37 mouse cellular contexts compared by ENCODE assay signal in genomic region chr5:30524213-30524612, GRCm38 (mm10). TPM values are rescaled to one million over a fixed set of nuclear protein-coding genes. Genes with fewer than 3 reads are reported as not detected.
DNase-seq lines count a peak whose midpoint lies in the region; ATAC-seq and TF ChIP-seq lines count a peak whose summit lies in the region.
"Had no signal": no experiment of that assay in that cellular context is flagged by ENCODE, and none has a peak within 500 bp of the region (broad histone marks: within the 10 kb centered on the region; RNA-seq: fewer than 3 reads in every experiment).

No protein-coding gene starts in this region.

- no peak for ATAC-seq in intestine, embryonic 15.5 days
- ATAC-seq in intestine, postnatal 0 days, result no peak
- no peak for ATAC-seq in lung, embryonic 15.5 days (ENCODE audit: borderline replicate concordance, extremely low read depth, low FRiP score, low TSS enrichment)
- ATAC-seq: forebrain, embryonic 13.5 days; hindbrain, postnatal 0 days; intestine, embryonic 16.5 days; midbrain, embryonic 15.5 days; Patski had no signal

- no peaks in the 10 kb centered on the region for H3K27me3 ChIP-seq in intestine, embryonic 15.5 days (replicated peaks)
- no peaks in the 10 kb centered on the region for H3K27me3 ChIP-seq in intestine, postnatal 0 days (replicated peaks; ENCODE audit: control insufficient read depth, insufficient read depth, low read length)
- no peaks in the 10 kb centered on the region for H3K27me3 ChIP-seq in lung, embryonic 15.5 days
- H3K27me3 ChIP-seq in MEL (ENCODE audit: control insufficient read depth in 1 of 2, insufficient read depth in 2 of 2, low read length in 2 of 2), result peaks cover 5 to 12% of the 10 kb centered on the region in 2 experiments
- H3K27me3 ChIP-seq: forebrain, embryonic 13.5 days; midbrain, embryonic 15.5 days; neural tube, embryonic 15.5 days; stomach, embryonic 15.5 days had no signal

- H3K27ac ChIP-seq in intestine, embryonic 15.5 days, result 0 out of 2 replicates have a peak overlapping the region, but pooled peaks have one; percentile 17
- H3K27ac ChIP-seq in intestine, postnatal 0 days (ENCODE audit: low read depth, low read length), result no peak overlapping the region
- H3K27ac ChIP-seq in lung, embryonic 15.5 days, result peak overlapping the region; percentile 96
- no peak overlapping the region for H3K27ac ChIP-seq in MEL (ENCODE audit: control insufficient read depth, low read depth, low read length)
- H3K27ac ChIP-seq: forebrain, embryonic 13.5 days; heart, embryonic 13.5 days; hindbrain, embryonic 12.5 days; hindbrain, postnatal 0 days; left cerebral cortex, adult 2 months; limb, embryonic 12.5 days; liver, embryonic 13.5 days; midbrain, embryonic 15.5 days; neural tube, embryonic 15.5 days; stomach, embryonic 15.5 days had no signal

- no peak overlapping the region for H3K4me3 ChIP-seq in intestine, embryonic 15.5 days (replicated peaks)
- no peak overlapping the region for H3K4me3 ChIP-seq in intestine, postnatal 0 days (ENCODE audit: low read depth, low read length)
- no peak overlapping the region for H3K4me3 ChIP-seq in lung, embryonic 15.5 days
- H3K4me3 ChIP-seq in MEL (ENCODE audit: control insufficient read depth in 1 of 2, insufficient read depth in 1 of 2, low read depth in 2 of 2, low read length in 2 of 2), result no peak overlapping the region
- H3K4me3 ChIP-seq: forebrain, embryonic 13.5 days; heart, embryonic 13.5 days; hindbrain, embryonic 12.5 days; left cerebral cortex, adult 2 months; limb, embryonic 12.5 days; liver, embryonic 13.5 days; midbrain, embryonic 15.5 days; neural tube, embryonic 15.5 days; stomach, embryonic 15.5 days had no signal

- no peak for TF ChIP-seq POLR2A in MEL (IDR thresholded peaks at IDR 0.05; ENCODE audit: control insufficient read depth in 1 of 2, insufficient read depth in 1 of 2, low read depth in 1 of 2, low read length in 2 of 2, poor library complexity in 1 of 2)

- TF ChIP-seq EP300 in MEL (IDR thresholded peaks at IDR 0.05; ENCODE audit: low read depth in 1 of 2, low read length in 2 of 2), result peak; percentile 40 to 47; a peak in 1 of 4 replicates

- peaks cover 22% of the 10 kb centered on the region for H3K4me1 ChIP-seq in intestine, embryonic 15.5 days (replicated peaks)
- H3K4me1 ChIP-seq in intestine, postnatal 0 days (replicated peaks; ENCODE audit: control insufficient read depth, insufficient read depth, low read length), result no peaks in the 10 kb centered on the region
- H3K4me1 ChIP-seq in lung, embryonic 15.5 days, result peaks cover 57% of the 10 kb centered on the region
- H3K4me1 ChIP-seq in MEL (ENCODE audit: control insufficient read depth in 1 of 2, insufficient read depth in 2 of 2, low read length in 2 of 2), result peaks cover 5 to 26% of the 10 kb centered on the region in 2 experiments
- H3K4me1 ChIP-seq: midbrain, embryonic 15.5 days had no signal

- no peaks in the 10 kb centered on the region for H3K36me3 ChIP-seq in intestine, embryonic 15.5 days
- H3K36me3 ChIP-seq in intestine, postnatal 0 days (ENCODE audit: control insufficient read depth, insufficient read depth), result no peaks in the 10 kb centered on the region
- no peaks in the 10 kb centered on the region for H3K36me3 ChIP-seq in lung, embryonic 15.5 days
- H3K36me3 ChIP-seq in MEL (ENCODE audit: control insufficient read depth in 1 of 2, insufficient read depth in 2 of 2, low read length in 2 of 2), result peaks cover 0 to 16% of the 10 kb centered on the region in 2 experiments; a peak in 2 of 4 replicates
- H3K36me3 ChIP-seq: heart, embryonic 13.5 days; hindbrain, embryonic 12.5 days; limb, embryonic 12.5 days; liver, embryonic 13.5 days; midbrain, embryonic 15.5 days; neural tube, embryonic 15.5 days; stomach, embryonic 15.5 days had no signal

- H3K79me2 ChIP-seq in MEL (ENCODE audit: control insufficient read depth, insufficient read depth, low read length, poor library complexity), result no peaks in the 10 kb centered on the region

- whole genome bisulfite sequencing in intestine, embryonic 15.5 days, result 57% methylated on average over 3 of the region's 3 CpGs
- WGBS in intestine, postnatal 0 days, result 49% methylated on average over 3 of the region's 3 CpGs
- 32% methylated on average over 3 of the region's 3 CpGs for WGBS in lung, embryonic 15.5 days

- no peak overlapping the region for H3K4me2 ChIP-seq in intestine, embryonic 15.5 days (replicated peaks)
- no peak overlapping the region for H3K4me2 ChIP-seq in intestine, postnatal 0 days (replicated peaks; ENCODE audit: low read depth)
- H3K4me2 ChIP-seq in lung, embryonic 15.5 days, result no peak overlapping the region
- H3K4me2 ChIP-seq: forebrain, embryonic 13.5 days; heart, embryonic 13.5 days; hindbrain, embryonic 12.5 days; limb, embryonic 12.5 days; liver, embryonic 13.5 days; midbrain, embryonic 15.5 days; neural tube, embryonic 15.5 days; stomach, embryonic 15.5 days had no signal

- TF ChIP-seq RAD21 in MEL (IDR thresholded peaks at IDR 0.05; ENCODE audit: low read depth, low read length), result no peak

- H3K9me3 ChIP-seq in intestine, embryonic 15.5 days, result no peaks in the 10 kb centered on the region
- H3K9me3 ChIP-seq in intestine, postnatal 0 days (ENCODE audit: control insufficient read depth), result no peaks in the 10 kb centered on the region
- H3K9me3 ChIP-seq in lung, embryonic 15.5 days, result no peaks in the 10 kb centered on the region
- no peaks in the 10 kb centered on the region for H3K9me3 ChIP-seq in MEL (replicated peaks; ENCODE audit: insufficient read depth, low read length)
- H3K9me3 ChIP-seq: forebrain, embryonic 13.5 days; heart, embryonic 13.5 days; hindbrain, embryonic 12.5 days; limb, embryonic 12.5 days; liver, embryonic 13.5 days; midbrain, embryonic 15.5 days; stomach, embryonic 15.5 days had no signal

- no peak for DNase-seq in lung, postnatal 14 days
- peak; percentile 42 for DNase-seq in MEL (ENCODE audit: low read depth, low spot score)
- DNase-seq in lung, postnatal 10 days, result peak; percentile 38
- no peak for DNase-seq in gastrocnemius, adult 18-20 months (ENCODE audit: low spot score)
- DNase-seq: adrenal gland, postnatal 10 days; B cell, adult 2 months; cerebellum, adult 8-10 months; cerebellum, postnatal 25 days; gastrocnemius, postnatal 25 days; heart, adult 18-20 months; heart, postnatal 14 days; kidney, adult 9 months; kidney, postnatal 10 days; liver, embryonic 13.5 days; right cerebral cortex, postnatal 25 days; thymus, adult 2 months; thymus, postnatal 36 days had no signal

- no peak overlapping the region for H3K9ac ChIP-seq in intestine, embryonic 15.5 days
- H3K9ac ChIP-seq in intestine, postnatal 0 days (ENCODE audit: low read depth, low read length), result no peak overlapping the region
- H3K9ac ChIP-seq in lung, embryonic 15.5 days, result no peak overlapping the region
- H3K9ac ChIP-seq in MEL (ENCODE audit: control insufficient read depth, low read depth, low read length, poor library complexity, severe bottlenecking), result no peak overlapping the region
- H3K9ac ChIP-seq: forebrain, embryonic 13.5 days; heart, embryonic 13.5 days; hindbrain, embryonic 12.5 days; limb, embryonic 12.5 days; liver, embryonic 13.5 days; midbrain, embryonic 15.5 days; neural tube, embryonic 15.5 days; stomach, embryonic 15.5 days had no signal

- TF ChIP-seq CTCF in intestine, postnatal 0 days (IDR thresholded peaks at IDR 0.05; ENCODE audit: low read depth), result no peak
- no peak for TF ChIP-seq CTCF in MEL (IDR thresholded peaks at IDR 0.05 in 2 of 3, conservative IDR thresholded peaks at IDR 0.05 in 1 of 3; ENCODE audit: control insufficient read depth in 1 of 3, insufficient read depth in 1 of 3, low read depth in 2 of 3, low read length in 3 of 3, poor library complexity in 1 of 3, severe bottlenecking in 1 of 3)

TF ChIP-seq in MEL, 35 proteins besides CTCF, POLR2A, EP300 and RAD21:
- TF ChIP-seq MEF2A (IDR thresholded peaks at IDR 0.05; ENCODE audit: extremely low read depth, insufficient replicate concordance, low read depth, low read length, poor library complexity, severe bottlenecking) (0 out of 2 replicates have a peak, but pooled peaks have one; percentile 27), GATA1 (IDR thresholded peaks at IDR 0.05; ENCODE audit: low read depth, low read length) (0 out of 2 replicates have a peak, but pooled peaks have one; percentile 21), TAL1 (IDR thresholded peaks at IDR 0.05; ENCODE audit: low read length) (0 out of 2 replicates have a peak, but pooled peaks have one; percentile 24), MYB (IDR thresholded peaks at IDR 0.05; ENCODE audit: low read depth, low read length) (no peak)

RNA-seq across cellular contexts. Expression of gene Cib4, which starts 21.4 kb away (rescaled TPM):
- not detected in 2 replicates for polyA plus RNA-seq in intestine, embryonic 15.5 days (2015; fragmentation: Nextera tagmentation; extraction: Ambion mirVana)
- not detected in 2 replicates for polyA plus RNA-seq in intestine, postnatal 0 days (2015; fragmentation: Nextera tagmentation; extraction: Ambion mirVana)
- 0.26 TPM in 1 of 2 replicates, not detected in the other for polyA plus RNA-seq in lung, embryonic 15.5 days (2015; fragmentation: Nextera tagmentation; extraction: Ambion mirVana)
- total RNA-seq in MEL (2012; rRNA removed), result not detected in 2 replicates
- not detected for polyA plus RNA-seq in MEL (2012; ENCODE audit: insufficient read depth in 1 of 2, insufficient read length in 2 of 2, low read depth in 1 of 2, low replicate concordance in 2 of 2, missing spikeins in 1 of 2)
- total RNA-seq in gastrocnemius, adult 18-20 months (2021), result not detected
- total RNA-seq: CH12.LX; ES-E14; gastrocnemius, postnatal 25 days; heart, adult 18-20 months; heart, postnatal 14 days; hindbrain, postnatal 0 days; layer of hippocampus, postnatal 10 days; left cerebral cortex, adult 2 months; left cerebral cortex, postnatal 25 days had no signal
- polyA plus RNA-seq: embryonic facial prominence, embryonic 11.5 days; forebrain, embryonic 13.5 days; heart, embryonic 13.5 days; hindbrain, embryonic 12.5 days; hindbrain, postnatal 0 days; intestine, embryonic 16.5 days; large intestine, adult 2 months; limb, embryonic 12.5 days; liver, embryonic 13.5 days; midbrain, embryonic 15.5 days; neural tube, embryonic 15.5 days; Patski; stomach, embryonic 15.5 days; thymus, adult 2 months had no signal

RNA-seq across cellular contexts. Expression of gene 1700001C02Rik, which starts 58.4 kb away (rescaled TPM):
- not detected in 2 replicates for polyA plus RNA-seq in intestine, embryonic 15.5 days (2015; fragmentation: Nextera tagmentation; extraction: Ambion mirVana)
- not detected in 2 replicates for polyA plus RNA-seq in intestine, postnatal 0 days (2015; fragmentation: Nextera tagmentation; extraction: Ambion mirVana)
- polyA plus RNA-seq in lung, embryonic 15.5 days (2015; fragmentation: Nextera tagmentation; extraction: Ambion mirVana), result 2.0 and 2.7 TPM in 2 replicates
- not detected in 2 replicates for total RNA-seq in MEL (2012; rRNA removed)
- polyA plus RNA-seq in MEL (2012; ENCODE audit: insufficient read depth in 1 of 2, insufficient read length in 2 of 2, low read depth in 1 of 2, low replicate concordance in 2 of 2, missing spikeins in 1 of 2), result not detected
- not detected for total RNA-seq in gastrocnemius, adult 18-20 months (2021)
- total RNA-seq: adrenal gland, postnatal 10 days; CH12.LX; ES-E14; gastrocnemius, postnatal 25 days; heart, adult 18-20 months; heart, postnatal 14 days; hindbrain, postnatal 0 days; left cerebral cortex, adult 2 months; left cerebral cortex, postnatal 25 days had no signal
- polyA plus RNA-seq: embryonic facial prominence, embryonic 11.5 days; heart, embryonic 13.5 days; intestine, embryonic 16.5 days; large intestine, adult 2 months; limb, embryonic 12.5 days; liver, embryonic 13.5 days; Patski had no signal

Comparison
In these comparisons a context has a peak if more than half of its experiments do, and no peak if none do; other contexts are left out.
1. H3K27ac ChIP-seq: peak in intestine, embryonic 15.5 days (single experiment) and lung, embryonic 15.5 days (single experiment); none in intestine, postnatal 0 days (single experiment) and MEL (single experiment).
2. DNase-seq: peak in MEL (single experiment) and lung, postnatal 10 days (single experiment); none in lung, postnatal 14 days (single experiment) and gastrocnemius, adult 18-20 months (single experiment).